Mouse (Mus musculus): ENCODE data around the gene Strada. TPM values are rescaled to one million over a fixed set of nuclear protein-coding genes. Genes with fewer than 3 reads are reported as not detected.
A peak's percentile ranks its signal among the peaks of the same experiment; 100 is the strongest.

Gene Strada
- total RNA-seq, 2 experiments from 2014 or later = 11.6 to 13.1 TPM

GRCm38 (mm10) chr11:106191716-106192115 lies 10.3 kb downstream of the Strada start:
- DNase-seq (ENCODE audit: low spot score in 2 of 2) = no peak

DNA sequence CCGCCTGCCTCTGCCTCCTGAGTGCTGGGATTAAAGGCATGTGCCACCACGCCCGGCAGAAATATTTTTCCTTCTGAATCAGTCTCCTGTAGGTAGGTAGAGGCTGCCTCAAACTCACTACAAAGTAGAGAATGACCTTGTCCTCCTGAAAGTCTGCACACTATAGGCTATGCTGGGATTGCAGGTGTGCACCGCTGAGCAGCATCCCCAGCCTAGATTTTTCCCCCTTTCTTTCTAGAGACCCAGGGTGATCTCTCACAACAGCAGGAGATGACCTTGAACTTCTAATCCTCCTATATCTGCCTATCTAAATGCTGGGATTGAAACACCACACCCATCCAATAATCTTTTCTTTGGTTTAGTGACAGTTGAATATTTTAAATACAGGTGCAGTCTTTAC lies 14.6 kb downstream of the Strada start:
- DNase-seq (ENCODE audit: low spot score in 2 of 2) = no peak

DNA sequence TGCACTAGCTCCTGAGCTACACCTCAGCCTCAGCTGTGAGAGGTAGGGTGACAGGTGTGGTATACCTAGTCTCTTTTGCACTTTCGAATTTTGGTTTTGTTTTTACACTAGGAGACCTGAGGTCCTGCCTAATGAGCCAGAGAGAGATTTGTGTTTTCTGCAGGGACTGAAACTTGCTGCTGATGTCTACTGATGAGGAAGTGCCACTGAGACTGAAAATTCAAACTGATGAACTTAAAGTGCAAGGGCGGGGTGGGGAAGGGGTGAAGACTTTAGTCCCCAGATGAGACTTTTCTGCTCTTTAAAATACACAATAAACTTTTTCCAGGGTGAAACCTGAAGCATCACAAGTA lies 21.5 kb downstream of the Strada start:
- no peak for DNase-seq (ENCODE audit: low spot score in 2 of 2)

DNA sequence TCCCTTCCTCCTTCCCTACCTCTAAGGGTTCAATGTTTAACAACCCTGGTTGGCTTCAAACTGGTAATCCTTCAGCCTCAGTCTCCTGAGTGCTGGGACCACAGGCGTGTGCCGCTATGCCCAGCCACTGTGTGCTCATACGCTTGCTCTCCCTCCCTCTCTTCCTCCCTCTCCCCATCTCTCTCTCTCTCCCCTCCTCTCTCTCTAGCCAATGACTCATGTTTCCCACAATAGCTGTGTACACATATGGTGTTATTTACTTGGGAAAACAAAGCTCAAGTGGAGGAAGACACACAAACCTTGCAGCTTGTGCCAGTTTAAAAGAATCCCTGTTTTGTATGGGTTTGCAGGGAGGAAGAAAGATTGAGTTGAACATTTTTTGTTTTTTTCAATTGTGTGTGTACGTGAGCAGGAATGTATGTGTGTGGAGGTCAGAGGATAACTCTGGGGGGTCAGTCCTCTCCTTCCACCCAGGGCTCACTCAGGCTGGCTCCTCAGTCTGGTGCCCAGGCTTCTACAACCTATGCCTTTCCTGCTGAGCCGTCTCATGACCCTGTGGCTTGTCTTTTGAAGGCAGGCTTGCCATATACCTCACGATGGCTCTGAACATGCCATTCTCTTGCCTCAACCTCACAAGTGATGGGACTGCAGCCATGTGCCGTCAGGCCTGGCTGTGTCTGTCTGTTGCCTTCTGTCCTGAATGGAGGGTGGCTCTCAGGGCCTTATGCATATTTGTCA lies 22.1 kb downstream of the Strada start:
- DNase-seq (ENCODE audit: low spot score in 2 of 2) = no peak

GRCm38 (mm10) chr11:106178036-106178782 lies 23.8 kb downstream of the Strada start:
- no peak for DNase-seq (ENCODE audit: low spot score in 2 of 2)

DNA sequence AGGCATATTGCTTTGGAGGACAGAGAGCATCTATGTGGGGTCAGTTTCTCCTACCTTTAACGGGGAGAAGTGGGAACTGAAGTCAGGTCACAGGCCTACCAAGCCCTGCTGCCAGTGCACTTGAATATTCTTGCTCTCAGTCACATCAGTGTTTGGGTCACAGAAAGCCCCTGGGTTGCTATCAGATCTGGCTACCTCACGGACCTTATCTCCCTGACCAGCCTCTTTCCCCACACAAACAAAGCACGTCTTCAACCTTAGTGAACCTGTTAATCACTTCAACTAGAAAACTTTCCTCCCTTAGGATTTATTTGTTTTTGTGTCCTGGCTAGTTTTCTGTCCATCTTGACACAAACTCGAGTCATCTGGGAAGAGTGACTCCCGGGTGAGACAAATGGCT lies 25.6 kb downstream of the Strada start:
- no peak for DNase-seq (ENCODE audit: low spot score in 2 of 2)

- DNase-seq (ENCODE audit: low spot score in 2 of 2) = no peak
These were observed 26.9 kb downstream of the Strada start for GRCm38 (mm10) chr11:106175081-106175480.

DNA sequence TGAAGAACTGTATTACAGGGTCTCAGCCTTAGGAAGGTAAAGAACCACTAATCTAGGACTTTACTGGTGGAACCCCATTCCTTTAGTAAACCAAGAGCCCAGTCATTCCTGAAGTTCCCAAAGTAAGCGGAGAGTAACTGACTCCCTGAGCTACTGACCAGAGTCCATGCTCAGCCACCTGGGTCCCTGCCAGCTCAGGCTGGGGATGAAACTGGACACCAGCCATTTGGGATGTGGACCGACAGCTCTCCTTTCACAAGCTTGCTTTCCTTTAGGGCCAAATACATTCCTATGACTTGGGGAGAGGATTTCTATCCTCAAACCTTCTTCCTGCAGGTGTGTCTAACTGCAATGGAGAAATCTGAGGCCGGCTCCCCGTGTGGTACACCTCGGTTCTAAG lies 27.6 kb downstream of the Strada start:
- no peak for DNase-seq (ENCODE audit: low spot score in 2 of 2)

DNA sequence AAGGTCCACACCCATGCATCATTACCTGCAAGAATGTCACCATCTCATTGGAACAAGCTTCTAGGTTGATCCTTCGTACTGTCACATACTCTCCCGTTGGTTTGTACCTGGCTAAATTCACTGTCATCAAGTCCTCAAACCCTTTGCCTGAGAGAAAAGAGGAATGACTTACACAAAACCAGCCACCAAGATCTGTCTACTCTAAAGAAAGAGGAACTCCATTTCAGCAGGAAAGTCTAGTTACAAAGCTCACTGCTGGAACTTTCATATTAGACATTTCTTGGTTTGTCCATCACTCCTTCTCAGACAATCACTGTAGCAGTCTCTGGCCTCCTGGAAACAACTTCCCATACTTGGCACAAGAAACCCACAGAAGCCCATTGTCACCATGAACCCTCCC lies 28.7 kb downstream of the Strada start:
- DNase-seq (ENCODE audit: low spot score in 2 of 2) = no peak

GRCm38 (mm10) chr11:106170807-106171206 lies 31.2 kb downstream of the Strada start:
- no peak for DNase-seq (ENCODE audit: low spot score in 2 of 2)

GRCm38 (mm10) chr11:106167435-106167834 lies 34.5 kb downstream of the Strada start:
- DNase-seq (ENCODE audit: low spot score in 2 of 2) = no peak

- DNase-seq (ENCODE audit: low spot score in 2 of 2) = no peak
These were observed 37.3 kb downstream of the Strada start for GRCm38 (mm10) chr11:106164601-106165180.

DNA sequence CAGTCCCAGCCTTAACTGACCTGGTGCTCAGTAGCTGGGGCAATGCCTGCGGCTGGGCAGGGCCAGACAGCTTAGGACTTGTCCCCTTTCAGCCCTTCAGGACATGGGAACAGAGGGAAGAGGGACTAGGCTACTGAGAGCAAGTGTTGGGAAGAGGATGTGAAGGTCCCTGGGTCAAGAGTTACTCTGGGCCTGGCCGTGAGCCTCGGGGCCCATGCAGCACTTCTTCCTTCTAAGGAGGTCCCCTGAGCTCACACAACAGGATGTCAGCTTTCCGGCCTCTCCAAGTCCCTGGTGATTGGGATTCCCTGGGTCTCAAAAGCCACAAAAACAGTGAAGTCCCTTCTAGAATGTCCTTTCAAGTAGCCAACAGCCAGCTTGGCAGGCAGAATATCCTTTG lies 38.4 kb downstream of the Strada start:
- DNase-seq (ENCODE audit: low spot score in 2 of 2) = no peak

- no peak for DNase-seq (ENCODE audit: low spot score in 2 of 2)
These were observed 39.7 kb downstream of the Strada start for GRCm38 (mm10) chr11:106162237-106162636.

DNA sequence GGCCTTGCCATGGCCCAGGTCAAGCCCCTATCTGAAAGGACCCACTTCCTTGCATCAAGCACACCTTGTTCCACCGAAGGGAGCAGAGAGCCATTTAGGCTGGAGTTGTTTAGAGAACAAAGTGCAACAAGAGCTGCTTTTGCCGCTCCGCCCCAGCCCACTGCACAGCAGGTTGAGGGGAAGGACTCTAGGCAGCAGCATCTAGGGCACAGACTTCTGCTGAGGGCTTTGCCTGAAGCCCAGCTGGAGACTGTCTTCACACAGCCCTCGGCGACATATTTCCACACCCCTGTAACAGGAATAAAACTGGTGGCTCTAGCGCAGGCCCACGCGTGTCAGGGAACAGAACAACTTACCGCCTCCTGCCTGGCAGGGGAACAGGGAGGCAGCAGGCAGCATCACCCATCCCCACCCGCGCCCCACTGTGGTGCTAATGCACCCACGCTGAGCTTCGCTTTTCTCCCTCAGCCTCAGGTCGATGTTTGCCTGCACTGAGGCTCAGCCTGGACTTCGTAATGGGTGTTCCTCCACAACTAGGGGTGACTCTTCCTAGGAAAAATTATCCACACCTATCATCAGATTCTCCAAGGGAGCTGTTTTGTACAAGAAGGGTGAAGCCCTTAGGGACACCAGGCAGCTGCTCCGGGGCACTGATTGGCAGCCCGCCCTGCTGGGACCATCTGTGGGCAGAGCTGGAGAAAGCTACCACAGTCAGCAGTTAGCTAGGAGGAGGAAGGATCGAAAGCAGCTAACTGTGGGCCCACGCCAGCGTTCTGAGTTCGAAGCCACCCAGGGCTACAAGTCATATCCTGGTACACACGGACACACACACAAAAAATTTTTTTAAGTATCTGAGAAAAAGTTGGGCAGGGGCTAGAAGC lies 40.9 kb downstream of the Strada start, which contains the start of the genes Gm10840 and Limd2:
Gene Gm10840, plus strand, starts transcription at position 10 of the 881 bp plus-strand sequence.
Gene Limd2, minus strand, starts transcription at position 20 of the 881 bp plus-strand sequence.
- no peak for DNase-seq (ENCODE audit: low spot score in 2 of 2)

- peak; percentile 74 to 75 for DNase-seq (ENCODE audit: low spot score in 2 of 2)
These were observed 41.8 kb downstream of the Strada start for GRCm38 (mm10) chr11:106159921-106160840.

DNA sequence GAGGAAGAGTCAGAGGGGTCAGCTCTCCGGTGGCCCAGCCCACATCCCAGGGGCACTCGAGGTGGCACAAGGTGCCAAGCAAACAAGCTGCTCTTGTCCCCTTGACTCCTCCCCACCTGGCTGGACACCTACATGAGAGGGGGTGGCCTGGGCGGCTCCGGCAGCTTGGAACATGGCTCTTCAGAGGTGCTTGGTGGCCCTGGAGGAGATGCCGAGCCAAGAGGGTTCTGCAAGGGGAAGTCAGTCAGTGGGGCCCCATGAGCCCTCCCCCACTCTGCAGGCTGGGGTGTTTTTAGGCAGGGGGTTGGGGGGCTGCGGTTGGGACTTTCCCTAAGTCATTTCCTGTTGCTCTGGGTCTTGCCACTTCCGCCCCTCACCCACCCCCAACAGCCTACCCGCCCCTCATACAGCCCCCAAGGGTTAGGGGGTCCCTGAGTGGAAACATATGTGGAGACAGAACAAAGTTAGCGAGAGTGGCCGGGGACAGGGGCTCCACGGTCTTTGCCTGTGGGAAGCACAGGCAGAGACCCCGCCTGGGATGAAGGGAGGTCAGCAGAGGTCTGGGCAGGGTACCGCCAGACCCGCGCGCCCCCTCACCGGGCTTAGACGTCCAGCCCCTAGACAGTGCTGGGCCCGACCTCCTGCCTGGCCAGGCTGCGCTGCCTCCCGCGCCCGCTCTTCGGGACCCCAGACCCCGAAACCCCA lies 42.6 kb downstream of the Strada start:
- DNase-seq (ENCODE audit: low spot score in 2 of 2) = no peak

DNA sequence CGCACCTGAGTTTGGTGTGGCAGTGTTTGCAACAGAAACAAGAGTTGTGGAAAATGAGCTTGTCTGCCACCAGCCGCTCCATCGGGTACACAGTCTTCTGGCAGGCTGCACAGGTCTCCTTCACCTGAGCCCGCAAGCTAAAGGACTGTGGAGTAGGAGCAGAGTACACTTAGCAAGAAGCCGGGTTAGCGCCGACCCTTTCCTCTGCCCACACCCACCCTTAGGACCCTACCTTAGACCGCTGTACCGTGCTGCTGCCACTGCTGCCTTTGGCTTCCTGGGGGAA lies 43.1 kb downstream of the Strada start:
- no peak for DNase-seq (ENCODE audit: low spot score in 2 of 2)

- no peak for DNase-seq (ENCODE audit: low spot score in 2 of 2)
These were observed 43.7 kb downstream of the Strada start for GRCm38 (mm10) chr11:106158081-106158929.

Measured in adrenal gland, adult 18-20 months (tissue).